Mouse (Mus musculus): ENCODE measurements around the gene Zfpm1. TPM values are rescaled to one million over a fixed set of nuclear protein-coding genes. Genes with fewer than 3 reads are reported as not detected.

Zfpm1 gene
- polyA plus RNA-seq (2014; fragmentation: Illumina TruSeq; extraction: RNeasy Lipid Tissue Mini Kit (QIAGEN cat#74804); ENCODE audit: low read depth, low replicate concordance): not detected

DNA sequence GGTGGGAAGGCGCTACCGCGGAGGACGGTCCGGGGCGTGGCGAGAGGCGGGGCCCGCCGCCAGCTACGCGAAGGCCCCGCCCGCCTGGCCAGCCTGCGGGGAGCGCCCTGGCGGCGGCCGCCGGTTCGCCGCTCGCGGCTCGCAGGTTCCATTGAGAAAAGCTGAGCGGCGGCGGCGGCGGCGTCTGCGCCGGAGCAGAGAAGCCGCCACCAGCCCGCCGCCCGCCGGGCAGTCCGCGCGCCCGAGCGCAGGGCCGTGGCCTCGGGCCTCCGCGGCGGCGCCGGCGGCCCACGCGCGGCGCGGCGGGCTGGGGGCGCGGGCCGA lies at the start of gene Zfpm1:
Zfpm1 (plus strand) TSS at position 107 of the 324 bp plus-strand sequence.

DNA sequence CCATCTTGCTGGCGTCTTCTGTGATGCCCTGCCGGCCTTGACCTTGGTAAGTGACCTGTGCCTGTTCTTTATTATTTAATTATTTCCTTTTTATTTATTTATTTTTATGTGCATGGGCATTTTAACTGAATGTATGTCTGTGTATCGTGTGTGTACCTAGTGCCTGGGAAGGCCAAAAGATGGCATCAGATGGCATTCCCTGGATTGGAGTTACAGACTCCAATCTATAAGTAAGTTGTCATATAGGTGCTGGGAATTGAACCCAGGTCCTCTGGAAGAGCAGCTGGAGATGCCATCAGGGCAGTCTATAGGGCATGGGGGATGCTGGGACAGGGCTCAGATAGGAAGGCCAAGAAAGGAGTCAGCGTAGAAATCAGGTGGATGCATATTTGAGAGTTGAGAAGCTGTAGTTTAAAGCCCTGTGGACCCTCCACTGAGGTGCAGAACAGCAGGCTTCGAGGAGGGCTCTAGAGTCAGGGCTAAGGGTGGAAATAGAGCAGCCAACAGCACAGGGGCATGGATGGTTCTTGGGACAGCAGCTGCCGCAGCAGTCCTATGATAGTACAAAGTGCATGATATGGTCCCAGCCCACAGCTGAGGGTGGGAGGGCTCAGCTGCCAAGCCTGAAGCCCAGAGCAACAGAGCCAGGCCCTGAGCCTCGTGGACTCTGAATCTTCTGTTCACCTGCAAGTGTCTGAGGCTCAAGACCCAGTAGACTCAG lies 78.9 kb downstream of the Zfpm1 start, which contains the start of gene Trhr2:
Trhr2 (minus strand) TSS at position 51 of the 721 bp plus-strand sequence.

DNA sequence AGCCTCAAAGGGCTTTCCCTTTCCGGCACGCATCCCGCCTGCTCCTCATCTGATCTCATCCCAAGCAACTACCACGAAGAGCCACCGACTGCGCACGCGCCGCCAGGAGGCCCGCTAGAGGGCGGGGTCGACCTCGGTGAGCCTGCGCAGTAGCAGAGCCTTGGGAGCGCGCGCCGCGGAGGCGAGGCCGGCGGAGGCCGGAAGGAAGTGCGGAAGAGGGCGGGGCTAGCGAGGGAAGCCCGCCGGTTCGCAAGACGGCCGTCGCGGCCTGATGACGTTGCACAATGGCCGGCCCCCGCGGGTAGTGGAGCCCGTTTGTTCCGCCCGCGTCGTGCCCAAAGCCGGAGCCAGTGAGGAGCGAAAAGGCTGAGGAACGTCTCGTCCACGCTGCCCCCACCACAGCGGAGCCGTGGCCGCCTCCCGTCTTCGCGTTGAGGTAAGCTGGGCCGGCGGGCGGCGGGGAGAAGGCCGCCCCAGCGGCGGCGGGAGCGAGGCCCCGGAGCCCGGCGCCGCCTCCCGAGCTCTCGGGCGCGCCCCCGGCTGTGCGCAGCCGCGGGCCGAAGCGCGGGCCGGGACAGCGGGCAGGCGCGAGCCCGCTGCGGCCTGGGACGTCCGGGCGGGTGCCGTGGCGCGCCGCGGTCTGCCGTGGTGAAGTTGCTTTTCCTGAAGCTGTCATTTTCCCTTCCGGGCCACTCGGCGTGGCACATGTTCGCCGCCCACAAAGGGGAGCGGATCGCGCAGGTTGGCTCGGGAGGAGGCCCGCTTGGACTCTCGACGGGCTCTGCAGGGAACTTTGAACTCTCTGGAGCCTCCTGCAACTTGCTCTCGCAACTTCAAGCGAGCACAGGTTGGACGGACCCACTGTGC lies 94.7 kb downstream of the Zfpm1 start, which contains the start of gene Zc3h18:
Zc3h18 (plus strand) TSS at position 245 of the 867 bp plus-strand sequence.

Other genes with a start within 250 kb of the Zfpm1 start
- gene Trhr2, start 78.6 kb downstream of the Zfpm1 start, polyA plus RNA-seq (2014; fragmentation: Illumina TruSeq; extraction: RNeasy Lipid Tissue Mini Kit (QIAGEN cat#74804); ENCODE audit: low read depth, low replicate concordance): not detected
- gene Zc3h18, start 94.5 kb downstream of the Zfpm1 start, polyA plus RNA-seq (2014; fragmentation: Illumina TruSeq; extraction: RNeasy Lipid Tissue Mini Kit (QIAGEN cat#74804); ENCODE audit: low read depth, low replicate concordance): 13.2 TPM
- gene Il17c, start 139.9 kb downstream of the Zfpm1 start, polyA plus RNA-seq (2014; fragmentation: Illumina TruSeq; extraction: RNeasy Lipid Tissue Mini Kit (QIAGEN cat#74804); ENCODE audit: low read depth, low replicate concordance): not detected
- not detected for gene Cyba, start 150.8 kb downstream of the Zfpm1 start, polyA plus RNA-seq (2014; fragmentation: Illumina TruSeq; extraction: RNeasy Lipid Tissue Mini Kit (QIAGEN cat#74804); ENCODE audit: low read depth, low replicate concordance)
- gene Mvd, start 161.3 kb downstream of the Zfpm1 start, polyA plus RNA-seq (2014; fragmentation: Illumina TruSeq; extraction: RNeasy Lipid Tissue Mini Kit (QIAGEN cat#74804); ENCODE audit: low read depth, low replicate concordance): not detected
- not detected for gene Snai3, start 178.6 kb downstream of the Zfpm1 start, polyA plus RNA-seq (2014; fragmentation: Illumina TruSeq; extraction: RNeasy Lipid Tissue Mini Kit (QIAGEN cat#74804); ENCODE audit: low read depth, low replicate concordance)
- gene Rnf166, start 193.9 kb downstream of the Zfpm1 start, polyA plus RNA-seq (2014; fragmentation: Illumina TruSeq; extraction: RNeasy Lipid Tissue Mini Kit (QIAGEN cat#74804); ENCODE audit: low read depth, low replicate concordance): 25.4 TPM
- not detected for gene Ctu2, start 194.0 kb downstream of the Zfpm1 start, polyA plus RNA-seq (2014; fragmentation: Illumina TruSeq; extraction: RNeasy Lipid Tissue Mini Kit (QIAGEN cat#74804); ENCODE audit: low read depth, low replicate concordance)